Mouse (Mus musculus): Measurements from ENCODE around the gene Slc39a11. TPM values are rescaled to one million over a fixed set of nuclear protein-coding genes. Genes with fewer than 3 reads are reported as not detected.

Gene Slc39a11
- polyA plus RNA-seq, 1 experiment = 13.2 TPM

DNA sequence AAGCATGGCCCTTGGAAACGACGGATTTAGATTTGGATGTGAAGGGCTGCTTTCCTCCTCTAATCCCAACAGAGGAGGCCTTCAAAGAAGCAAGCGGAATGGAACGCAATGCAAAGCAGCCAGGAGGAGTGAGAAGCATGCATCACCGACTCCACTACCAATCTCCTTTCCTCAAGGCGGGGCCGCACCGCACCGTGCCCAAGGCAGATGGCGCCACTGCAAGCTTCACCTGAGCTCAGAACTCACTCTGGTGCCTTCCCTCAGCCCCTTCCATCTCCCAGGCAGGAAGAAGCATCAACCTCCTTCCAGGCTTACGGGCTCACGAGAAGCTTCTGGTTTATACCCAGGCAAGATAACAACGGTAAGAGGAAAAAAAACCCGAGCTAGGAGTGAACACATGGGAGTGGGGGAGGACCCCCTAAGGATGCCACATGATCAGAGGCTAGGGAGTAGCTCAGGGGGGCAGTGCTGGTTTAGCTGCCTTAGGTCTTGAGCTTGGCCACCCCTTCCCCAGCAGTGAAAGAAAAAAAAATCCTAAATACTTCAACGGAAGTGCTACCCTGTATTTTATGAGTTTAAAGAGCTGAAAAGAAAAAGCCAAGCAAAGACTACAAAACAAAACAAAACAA, 191.2 kb downstream of the Slc39a11 start:
- no peak for DNase-seq (ENCODE audit: low spot score)

DNA sequence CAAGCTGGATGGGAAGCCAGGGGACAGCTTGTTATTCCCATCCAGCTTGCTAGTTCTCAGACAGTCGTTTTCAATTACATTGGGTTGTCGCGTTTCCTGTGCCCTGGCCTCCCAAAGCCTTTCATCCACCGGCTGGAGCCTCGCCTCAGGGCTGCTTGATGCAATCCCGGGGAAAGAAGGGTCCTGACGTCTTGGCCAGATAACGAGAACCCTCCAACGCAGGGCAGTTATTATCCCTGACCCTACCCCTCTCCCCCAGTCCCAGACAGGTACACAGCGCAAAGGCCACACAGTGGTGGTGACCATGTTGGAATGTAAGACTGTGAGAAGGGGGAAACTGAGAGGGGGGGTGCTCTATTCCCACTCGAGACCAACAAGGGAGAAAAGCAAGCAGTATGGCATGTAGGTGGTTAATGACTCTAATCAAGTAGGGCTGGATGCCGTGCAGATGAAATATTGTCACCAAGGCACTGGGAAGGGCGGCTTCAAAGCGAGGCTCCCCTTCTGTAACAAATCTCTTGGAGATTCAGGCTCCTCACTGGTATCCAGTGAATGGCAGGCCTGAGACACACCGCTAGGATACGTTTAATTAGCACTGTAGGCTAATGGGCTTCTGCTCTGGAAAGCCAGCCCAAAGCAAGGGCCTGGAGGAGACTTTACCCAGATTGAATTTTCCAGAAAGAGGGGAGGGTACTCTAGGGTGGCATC, 196.9 kb downstream of the Slc39a11 start:
- no peak for DNase-seq (ENCODE audit: low spot score)

DNA sequence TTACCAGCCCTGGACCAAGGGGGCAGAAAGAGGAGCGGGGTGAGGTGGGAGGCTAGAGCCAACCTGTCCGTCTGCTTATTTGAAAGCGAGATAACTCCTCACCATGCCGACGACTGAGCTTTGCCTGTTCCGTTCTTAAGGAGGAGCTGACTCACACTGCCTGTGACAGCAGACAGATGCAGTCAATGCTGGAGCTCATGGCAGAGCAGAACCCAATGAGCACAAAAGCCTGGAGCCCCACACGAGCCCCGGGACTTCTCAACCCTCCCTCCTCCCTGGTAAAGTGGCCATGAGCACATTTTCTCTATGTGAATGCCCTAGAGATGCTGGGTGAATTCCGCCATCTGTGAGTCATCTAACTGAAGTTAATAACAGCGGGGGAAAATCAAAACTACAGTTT, 198.6 kb downstream of the Slc39a11 start:
- no peak for DNase-seq (ENCODE audit: low spot score)

DNA sequence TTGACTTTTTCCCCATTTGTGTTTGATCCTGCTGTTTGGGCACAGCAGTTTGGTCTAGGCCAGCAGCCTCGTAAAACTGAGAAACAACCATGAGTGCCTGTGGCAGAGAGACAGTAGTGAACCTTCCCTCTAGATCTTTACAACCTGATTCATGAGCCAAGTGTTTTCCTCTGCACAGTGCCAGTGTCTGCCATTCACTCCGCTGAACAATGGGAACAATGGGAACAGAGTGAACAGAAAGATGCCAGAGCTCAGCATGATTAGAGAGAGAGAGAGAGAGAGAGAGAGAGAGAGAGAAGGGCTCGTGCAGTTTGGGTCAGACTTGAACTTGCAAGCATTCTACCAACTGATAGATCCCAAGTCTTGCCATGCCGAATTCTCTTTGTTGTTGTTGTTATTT, 199.2 kb downstream of the Slc39a11 start:
- DNase-seq (ENCODE audit: low spot score) = no peak

DNA sequence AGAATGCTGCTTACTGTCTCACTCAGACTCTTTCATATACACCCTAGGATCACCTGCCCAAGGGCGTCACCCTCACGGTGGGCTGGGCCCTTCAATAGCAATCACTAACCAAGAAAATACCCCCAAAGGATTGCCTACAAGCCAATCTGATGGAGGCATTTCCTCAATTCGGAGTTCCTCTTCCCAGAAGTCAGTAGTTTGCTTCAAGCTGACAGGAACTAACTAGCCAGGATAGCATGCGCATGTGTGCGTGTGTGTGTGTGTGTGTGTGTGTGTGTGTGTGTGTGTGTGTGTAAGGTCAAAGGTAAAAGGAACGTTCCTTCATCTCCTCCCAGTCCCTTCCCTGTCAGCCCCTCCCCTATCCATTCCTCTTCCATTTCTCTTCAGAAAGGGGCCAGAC, 199.9 kb downstream of the Slc39a11 start:
- DNase-seq (ENCODE audit: low spot score) = no peak

DNA sequence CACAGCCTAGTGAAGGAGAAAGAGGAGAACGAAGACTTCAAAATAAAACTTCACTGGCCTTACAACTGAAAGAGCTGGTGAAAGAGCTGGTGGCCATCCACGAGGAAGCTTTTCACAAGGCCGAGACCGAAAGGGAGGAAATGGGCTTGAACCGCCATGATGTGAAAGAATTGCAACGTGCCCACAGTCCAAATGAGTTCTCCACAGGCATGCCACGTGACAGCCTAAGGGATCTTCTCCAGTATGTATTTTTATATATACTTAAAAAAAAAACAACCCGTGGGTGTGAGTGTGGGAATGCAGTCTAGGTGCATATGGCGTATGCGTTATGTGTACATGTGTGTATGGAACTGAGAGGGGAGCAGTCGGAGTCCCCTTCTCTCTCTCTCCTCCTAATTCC, 207.8 kb downstream of the Slc39a11 start:
- DNase-seq (ENCODE audit: low spot score) = no peak

DNA sequence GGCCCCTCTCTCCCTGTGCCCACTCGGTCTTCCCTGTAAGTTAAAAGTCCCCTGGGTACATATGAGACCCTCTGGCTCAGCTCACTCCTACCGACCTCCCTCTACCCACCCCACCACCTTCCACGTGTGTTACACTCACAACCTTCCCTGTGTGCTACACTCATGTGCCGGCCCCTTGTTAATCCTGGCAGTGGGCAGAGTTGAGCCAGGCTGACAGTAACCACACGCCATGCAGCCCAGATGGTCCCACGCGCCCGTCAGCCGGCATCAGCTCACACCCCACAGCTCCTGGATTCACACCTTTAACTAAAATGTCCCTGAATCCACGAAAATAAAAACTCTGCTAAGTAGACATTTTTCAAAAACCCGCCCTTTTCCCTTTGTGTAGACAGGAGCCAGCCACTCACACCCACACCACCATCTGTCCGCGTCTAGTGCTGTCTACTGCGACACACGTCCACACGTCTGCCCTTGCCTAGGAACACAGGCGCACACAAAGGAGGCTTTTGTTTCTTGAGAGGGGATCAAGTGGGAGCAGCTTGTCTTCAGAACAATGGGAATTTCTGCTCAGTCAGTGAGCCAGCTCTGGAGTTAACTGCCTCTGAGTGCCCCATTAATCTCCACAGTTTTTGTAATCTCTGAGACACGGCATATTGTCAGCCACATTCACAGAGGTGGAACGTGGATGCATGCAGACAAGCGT, 210.4 kb downstream of the Slc39a11 start:
- no peak for DNase-seq (ENCODE audit: low spot score)

DNA sequence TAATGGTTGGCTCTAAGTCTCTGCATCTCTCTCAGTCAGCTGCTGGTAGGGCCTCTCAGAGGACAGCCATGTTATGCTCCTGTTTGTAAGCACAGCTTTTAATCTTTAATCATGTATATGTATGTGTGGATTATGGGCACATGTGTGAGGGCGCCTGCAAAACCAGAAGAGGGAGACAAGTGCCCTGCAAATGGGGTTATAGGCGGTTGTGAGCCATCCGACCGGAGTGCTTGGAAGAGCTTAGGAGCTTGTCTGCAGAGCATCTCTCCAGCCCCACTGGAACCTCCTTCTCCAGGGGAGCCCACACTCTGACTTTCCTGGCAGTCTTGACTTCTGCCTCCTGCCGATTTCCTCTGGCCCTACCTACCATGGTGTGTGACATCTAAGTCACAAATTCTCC, 211.0 kb downstream of the Slc39a11 start:
- DNase-seq (ENCODE audit: low spot score) = no peak

DNA sequence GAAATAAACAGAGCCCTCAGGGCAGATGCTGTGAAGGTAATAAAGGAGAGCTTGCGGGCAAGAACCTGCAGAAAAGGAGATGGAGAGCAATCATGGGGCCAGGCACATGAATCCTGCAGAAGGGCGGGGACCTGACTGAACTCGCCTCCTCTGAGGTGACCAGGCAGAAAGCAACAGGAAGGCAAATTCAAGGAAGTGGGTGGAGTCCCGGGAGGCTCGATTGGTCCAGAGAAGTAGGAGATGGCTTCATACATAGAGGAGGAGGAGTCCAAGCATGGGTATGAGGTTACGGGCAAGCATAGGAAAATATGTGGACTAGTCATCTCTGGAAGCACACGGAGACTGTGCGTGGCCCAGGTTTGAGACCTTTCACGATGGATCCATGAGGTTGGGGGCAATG, 212.5 kb downstream of the Slc39a11 start:
- no peak for DNase-seq (ENCODE audit: low spot score)

DNA sequence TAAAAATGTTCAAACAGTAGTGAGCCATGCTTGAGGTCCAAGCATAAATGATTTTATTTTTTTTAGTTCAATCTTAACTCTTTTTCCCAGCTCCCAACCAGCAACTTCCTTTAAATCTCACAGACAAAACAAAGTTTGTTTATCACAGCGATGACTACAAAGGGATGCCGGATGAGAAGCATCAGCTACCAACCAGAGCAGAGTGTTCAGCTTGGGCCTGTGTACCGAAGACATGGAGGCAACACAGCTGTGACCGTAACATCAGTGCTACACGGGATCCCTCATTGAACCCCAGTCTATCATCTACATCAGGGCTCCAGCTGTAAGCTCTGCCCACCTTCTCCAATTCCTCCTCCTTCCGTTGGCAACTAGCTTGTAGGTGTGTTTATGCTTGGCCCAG, 213.6 kb downstream of the Slc39a11 start:
- no peak for DNase-seq (ENCODE audit: low spot score)

DNA sequence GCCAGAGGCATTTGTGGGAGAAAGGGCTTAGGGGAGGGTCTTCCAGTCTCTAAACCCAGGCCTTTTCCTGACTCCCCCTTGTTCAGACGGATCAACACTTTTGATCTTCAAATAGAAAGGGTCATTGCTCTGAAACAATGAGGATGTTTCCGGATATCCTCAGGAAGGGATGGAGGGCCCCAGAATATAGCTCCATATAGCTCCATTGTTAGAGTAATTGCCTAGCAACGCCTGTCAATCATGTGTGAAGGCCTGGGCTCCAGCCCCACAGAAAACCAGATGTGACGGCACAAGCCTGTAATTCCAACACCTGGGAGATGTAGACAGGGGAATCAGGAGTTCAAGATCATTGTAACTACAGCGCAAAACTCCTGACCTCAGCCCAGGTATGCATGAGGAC, 214.2 kb downstream of the Slc39a11 start:
- no peak for DNase-seq (ENCODE audit: low spot score)

DNA sequence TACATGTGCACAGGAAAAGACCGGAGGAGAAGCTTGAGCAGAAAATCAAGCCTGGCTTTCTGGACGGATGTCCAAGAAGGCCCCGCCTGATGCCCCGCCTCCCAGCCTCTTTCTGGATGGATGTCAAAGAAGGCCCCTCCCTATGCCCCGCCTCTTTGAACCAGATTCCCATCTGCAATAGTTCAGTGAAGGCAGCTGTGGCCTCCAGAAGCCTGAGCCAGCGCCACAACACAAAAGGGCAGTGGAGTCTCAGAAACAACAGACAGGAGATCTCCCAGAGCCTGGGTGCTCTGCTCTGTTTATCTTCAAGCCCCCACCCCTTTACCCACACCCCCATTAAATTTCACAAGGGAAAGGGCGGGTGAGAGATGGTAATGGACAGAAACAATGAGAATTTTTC, 218.7 kb downstream of the Slc39a11 start:
- no peak for DNase-seq (ENCODE audit: low spot score)

DNA sequence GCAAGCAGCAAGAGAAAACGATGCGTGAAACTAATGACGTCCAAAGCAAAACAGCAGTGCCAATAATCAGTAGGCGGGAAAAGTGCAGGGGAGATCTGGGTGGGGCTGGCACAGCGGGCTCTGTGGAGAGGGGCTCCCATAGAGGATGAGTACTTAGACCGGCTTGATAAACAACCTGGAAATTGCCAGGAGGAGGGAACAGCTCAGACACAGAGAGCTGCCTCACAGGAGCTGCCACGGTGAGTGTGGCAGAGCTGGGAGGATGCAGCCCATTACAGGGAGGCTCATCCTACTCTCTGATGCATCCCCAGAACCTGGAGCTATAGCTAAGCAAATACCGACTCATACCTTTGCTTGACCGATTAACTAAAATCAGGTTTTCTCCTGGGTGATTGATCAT, 224.0 kb downstream of the Slc39a11 start:
- DNase-seq (ENCODE audit: low spot score) = no peak

DNA sequence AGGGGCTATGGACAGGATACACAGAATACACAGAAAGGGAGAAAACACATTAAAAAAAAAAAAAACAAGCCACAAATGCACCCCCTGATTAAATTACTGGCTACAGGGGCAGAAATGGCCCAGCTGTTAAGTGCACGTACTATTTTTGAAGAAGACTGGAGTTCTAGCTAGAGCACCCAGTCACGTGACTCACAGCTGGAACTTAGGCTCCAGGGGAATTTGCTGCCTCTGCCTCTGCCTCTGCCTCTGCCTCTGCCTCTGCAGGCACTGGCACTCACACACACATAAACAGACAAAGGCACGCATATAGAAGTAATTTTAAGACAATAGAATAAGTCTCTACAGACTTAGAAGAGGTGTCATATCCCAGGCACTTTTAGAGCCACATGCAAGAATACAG, 224.4 kb downstream of the Slc39a11 start:
- no peak for DNase-seq (ENCODE audit: low spot score)

DNA sequence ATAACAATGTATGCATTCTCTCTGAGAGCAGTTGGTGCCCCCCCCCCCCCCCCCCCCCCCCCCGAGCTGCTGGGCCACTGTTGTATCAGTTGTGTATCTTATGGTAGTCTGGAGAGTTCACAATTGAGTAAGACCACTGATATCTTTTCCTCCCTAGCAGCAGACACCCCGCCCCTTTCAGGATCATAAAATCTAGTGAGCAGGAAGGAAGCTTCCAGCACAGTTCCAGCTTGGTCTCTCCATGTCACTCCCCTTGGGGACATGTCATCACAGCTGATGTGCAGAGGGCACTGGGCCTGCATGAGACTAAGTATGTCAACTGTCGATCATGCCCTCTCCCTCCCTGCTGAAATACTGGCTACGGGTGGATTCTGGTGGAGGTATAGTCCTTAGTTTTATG, 225.1 kb downstream of the Slc39a11 start:
- DNase-seq (ENCODE audit: low spot score) = no peak

DNA sequence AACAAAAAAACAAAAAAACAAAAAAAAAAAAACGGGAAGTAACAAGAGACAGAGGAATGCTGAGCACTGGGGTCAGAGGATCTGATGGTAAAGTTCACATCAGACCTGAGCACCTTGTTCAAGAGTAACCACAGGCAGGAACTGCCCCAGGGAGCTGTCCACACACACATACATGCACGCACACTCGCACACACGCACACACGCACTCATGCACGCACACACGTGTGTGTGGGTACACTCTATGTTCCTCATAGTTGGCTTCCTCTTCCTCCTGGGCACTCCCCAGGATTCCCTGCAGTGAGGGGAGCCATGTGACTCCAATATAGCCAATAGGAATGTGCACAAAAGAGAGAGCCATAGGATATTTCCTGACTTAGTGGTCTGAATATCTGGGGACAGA, 227.3 kb downstream of the Slc39a11 start:
- DNase-seq (ENCODE audit: low spot score) = no peak

DNA sequence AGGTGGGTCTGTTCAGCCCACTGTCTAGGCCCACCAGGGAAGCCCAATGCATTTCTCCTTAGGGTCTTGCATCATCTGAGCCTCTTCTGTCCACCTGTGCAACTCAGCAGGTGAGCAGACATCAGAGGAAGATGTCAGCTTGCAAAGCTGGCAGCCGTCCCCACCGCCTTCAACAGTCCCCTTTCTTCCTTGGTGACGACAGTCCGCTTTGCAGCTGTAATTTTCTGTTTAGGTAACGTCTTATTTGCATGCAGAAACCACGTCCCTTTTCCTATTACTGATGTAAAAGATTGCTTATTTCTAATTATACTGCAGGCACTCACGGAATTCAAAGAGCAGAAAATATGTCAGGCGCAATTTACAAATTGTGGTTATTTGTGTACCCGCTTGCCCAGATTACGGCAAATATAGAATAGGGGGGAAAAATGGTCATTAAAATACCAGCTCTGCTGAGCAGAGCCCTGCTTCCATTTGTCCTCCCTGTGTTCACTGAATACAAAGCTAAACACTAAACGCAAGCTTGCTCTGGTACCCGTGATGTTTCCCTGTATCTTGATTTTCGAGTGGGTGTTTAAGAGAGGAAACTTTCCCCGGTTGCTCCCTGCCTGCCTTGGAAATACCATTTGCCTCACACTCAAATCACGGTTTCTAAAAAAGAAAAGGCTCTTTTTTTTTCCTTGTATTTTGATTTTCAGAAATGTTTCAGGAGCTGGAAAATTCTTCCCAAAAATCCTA, 230.8 kb downstream of the Slc39a11 start:
- no peak for DNase-seq (ENCODE audit: low spot score)

DNA sequence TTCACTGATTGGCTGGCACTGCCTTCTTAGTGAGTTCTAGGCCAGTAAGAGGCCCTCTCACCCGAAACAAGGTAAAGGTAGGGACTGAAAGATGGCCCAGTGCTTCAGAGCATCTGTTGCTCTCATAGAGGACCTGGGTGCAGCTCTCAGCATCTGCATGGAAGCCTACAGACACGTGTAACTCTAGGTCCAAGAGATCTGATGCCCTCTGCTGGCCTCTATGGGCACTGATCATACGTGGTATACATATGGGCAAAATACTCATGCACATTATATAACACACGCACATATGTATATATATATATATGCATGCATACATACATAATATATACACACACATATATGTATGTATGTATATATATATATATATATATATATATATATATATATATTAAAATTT, 231.9 kb downstream of the Slc39a11 start:
- DNase-seq (ENCODE audit: low spot score) = no peak

DNA sequence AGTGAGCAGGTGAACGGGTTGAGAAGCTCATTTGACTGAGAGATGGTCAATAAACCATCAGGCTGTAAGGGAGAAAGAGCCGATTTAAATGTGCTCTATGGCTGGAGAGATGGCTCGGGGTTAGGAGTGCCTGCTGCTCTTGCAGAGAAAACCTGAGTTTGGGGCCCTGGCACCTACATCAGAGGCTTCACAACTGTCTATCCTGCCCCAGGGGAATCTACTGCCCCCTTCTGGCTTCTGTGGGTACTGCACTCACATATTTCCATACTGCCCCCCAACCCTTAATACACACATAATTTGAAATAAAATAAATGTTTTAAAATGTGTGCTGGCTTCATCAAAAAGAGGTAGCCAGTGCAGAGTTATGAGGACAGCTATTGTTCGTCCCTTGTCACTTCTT, 237.3 kb downstream of the Slc39a11 start:
- no peak for DNase-seq (ENCODE audit: low spot score)

DNA sequence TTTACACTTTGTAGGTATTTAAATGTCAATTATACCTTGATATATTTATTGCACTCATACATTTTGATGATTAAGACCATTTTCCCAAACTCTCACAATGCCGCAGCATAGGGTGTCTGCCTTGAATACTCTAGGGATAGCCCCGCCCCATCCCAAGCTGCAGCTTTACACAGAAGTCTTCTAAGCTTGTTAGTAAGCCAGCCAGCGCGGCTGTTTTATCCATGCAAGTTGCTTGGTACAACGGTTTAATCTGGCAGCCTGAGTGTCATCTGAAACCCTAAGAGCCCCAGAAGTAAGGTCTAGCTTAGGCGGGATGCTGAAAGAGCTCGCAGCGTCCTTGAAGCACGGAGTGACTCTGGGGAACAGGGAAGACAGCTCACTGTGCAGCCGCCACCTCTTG, 238.1 kb downstream of the Slc39a11 start:
- no peak for DNase-seq (ENCODE audit: low spot score)

DNA sequence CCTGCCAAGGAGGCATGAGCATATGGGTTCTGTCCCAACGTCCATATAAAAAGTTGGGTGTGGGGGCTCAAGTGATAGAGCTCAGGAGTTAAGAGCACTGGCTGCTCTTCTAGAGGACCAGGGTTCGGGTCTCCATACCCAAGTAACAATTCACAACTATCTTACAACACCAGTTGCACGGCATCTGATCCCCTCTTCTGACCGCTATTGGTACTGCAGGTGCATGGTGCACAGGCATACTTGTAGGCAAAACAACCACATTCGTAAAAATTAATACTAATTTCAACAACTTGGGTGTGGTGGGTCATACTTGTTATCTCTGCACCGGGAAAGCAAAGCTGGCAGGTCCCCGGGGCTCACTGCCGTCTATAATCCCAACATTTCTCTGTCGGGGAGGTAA, 240.8 kb downstream of the Slc39a11 start:
- DNase-seq (ENCODE audit: low spot score) = no peak

DNA sequence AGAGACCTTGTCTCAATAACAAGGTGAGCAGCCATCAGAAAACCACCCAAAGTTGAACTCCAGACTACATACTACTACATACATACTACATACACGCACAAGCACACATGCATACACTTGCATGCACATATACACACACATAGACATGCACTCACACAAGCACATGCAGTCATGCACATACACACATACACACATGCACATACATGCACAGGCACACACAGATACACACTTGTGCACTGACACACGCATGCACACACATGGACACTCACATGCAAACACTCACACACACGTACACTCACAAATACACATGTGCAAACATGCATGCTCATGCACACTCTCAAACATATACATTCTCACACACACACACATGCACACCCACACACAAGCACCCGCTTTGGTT, 242.4 kb downstream of the Slc39a11 start:
- DNase-seq (ENCODE audit: low spot score) = no peak

DNA sequence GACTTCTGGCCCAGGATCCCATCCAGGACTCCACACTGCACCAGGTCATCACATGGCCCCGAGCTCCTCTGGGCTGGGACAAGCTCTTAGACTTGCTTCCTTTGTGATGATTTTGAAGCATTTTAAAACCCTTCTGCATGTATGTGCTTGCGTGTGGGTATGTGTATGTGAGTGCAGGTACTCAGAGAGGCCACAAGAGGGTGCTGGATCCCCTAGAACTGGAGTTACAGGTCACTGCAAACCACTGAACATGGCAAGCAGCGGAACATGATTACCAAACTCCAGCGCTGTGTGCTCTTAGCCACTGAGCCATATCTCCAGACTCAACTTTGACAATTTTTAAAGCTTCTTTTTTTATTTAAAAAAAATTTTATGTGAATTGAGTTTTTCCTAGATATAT, 249.0 kb downstream of the Slc39a11 start:
- no peak for DNase-seq (ENCODE audit: low spot score)

Measured in urinary bladder, adult 2 months (tissue).